Mouse (Mus musculus) MN1 (cell line): ENCODE results near the gene Psmd13.

ENCODE experiments used
- DNase-seq: peaks from one replicate; pipeline ENCODE4 v3.0.0-alpha.2; 2016; ENCODE audit warnings: low spot score

Psmd13 gene

GRCm38 (mm10) chr7:140945247-140945646 lies 63.5 kb downstream of the Psmd13 start:
- DNase-seq, result no peak

GRCm38 (mm10) chr7:140946311-140946710 lies 64.5 kb downstream of the Psmd13 start:
- DNase-seq, result no peak

DNA sequence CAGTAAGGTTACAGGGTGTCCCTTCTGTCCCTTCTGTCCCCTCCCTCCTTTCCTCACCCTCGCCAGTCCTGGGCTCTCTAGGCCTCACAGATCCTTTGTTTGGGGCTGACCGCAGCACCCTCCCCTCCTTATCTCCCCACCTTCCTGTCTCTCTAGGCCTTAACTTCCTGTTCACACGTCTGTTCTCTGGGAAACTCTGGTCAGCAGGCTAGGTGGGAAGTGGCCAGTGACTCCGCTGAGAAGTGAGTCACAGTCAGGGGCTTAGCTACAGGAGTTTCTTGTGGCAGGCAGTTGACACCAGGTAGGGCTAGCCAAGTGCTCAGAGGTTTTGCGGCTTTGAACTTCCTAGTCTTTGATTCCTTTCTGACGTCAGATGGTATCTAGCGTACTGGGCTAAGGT lies 65.2 kb downstream of the Psmd13 start:
- DNase-seq, result no peak

DNA sequence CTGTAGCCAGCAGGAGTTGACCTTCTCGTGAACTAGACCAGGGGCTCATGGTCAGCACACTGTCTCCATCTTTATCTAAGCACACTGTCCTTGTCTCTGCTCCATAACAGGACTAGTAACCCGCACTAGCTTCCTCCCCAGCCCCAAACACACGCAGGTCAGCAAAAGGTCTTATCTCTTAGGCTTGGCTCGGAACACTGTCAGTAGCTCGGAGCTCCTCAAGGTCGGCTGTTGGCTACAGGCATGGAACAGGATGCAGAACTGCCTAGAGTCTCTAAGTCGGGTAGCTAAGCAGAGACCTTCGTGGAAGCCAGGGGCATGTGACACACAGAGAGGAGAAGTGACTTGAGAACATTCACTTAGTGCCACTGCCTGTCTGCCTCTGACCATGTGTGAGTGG lies 66.4 kb downstream of the Psmd13 start:
- no peak for DNase-seq
